24 mouse cellular contexts compared by ENCODE assay signal in the genomic region with DNA sequence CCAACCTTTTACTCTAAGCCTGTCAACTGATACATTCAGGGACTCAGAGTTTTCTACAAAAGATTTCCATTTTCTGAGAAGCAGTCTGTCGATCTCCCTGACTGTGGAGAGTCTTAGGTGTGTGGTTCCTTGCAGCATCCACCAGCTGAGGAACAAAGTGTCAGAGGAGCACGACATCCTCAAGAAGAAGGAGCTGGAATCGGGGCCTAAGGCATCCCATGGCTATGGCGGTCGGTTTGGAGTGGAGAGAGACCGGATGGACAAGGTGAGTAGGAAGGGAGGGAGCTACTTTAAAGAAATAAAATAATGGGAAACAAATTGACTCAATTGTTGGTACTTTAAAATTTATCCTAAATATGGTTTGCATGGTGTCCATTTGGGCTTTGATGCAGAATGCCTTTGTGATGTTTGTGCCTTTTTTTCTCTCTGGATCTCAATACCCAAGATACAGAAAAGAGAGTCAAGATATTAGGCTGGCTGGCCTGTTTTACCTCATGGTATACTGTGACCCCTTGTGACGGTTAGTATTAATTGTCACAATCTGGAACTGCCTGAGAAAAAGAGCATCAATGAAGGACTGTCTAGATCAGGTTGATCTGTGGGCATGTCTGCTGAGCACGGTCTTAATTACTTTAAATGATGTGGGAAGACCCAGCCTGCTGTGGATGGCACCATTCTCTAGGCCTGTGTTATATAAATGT. TPM values are rescaled to one million over a fixed set of nuclear protein-coding genes. Genes with fewer than 3 reads are reported as not detected.
DNase-seq lines count a peak whose midpoint lies in the region; ATAC-seq and TF ChIP-seq lines count a peak whose summit lies in the region.
"Had no signal": no experiment of that assay in that cellular context is flagged by ENCODE, and none has a peak within 500 bp of the region (broad histone marks: within the 10 kb centered on the region; RNA-seq: fewer than 3 reads in every experiment).

No protein-coding gene starts in this region.

- 0 out of 2 replicates have a peak, but pooled peaks cover 2% of the 10 kb centered on the region for H3K4me1 ChIP-seq in liver, postnatal 0 days (ENCODE audit: insufficient read depth)
- peaks cover 4 to 37% of the 10 kb centered on the region in 2 experiments for H3K4me1 ChIP-seq in CH12.LX (ENCODE audit: control insufficient read depth in 1 of 2, insufficient read depth in 2 of 2)
- H3K4me1 ChIP-seq: hindbrain, embryonic 13.5 days; intestine, embryonic 15.5 days had no signal

- no peak for DNase-seq in gastrocnemius, adult 2 months
- no peak for DNase-seq in gastrocnemius, adult 8-10 months (ENCODE audit: low spot score in 2 of 2)
- DNase-seq in liver, postnatal 0 days: no peak
- no peak for DNase-seq in liver
- DNase-seq in CH12.LX (ENCODE audit: extremely low read depth): no peak
- DNase-seq in adipocyte (ENCODE audit: low spot score): no peak
- DNase-seq: adrenal gland, postnatal 10 days; adrenal gland, postnatal 36 days; cerebellum, adult 18-20 months; cerebellum, adult 9-10 months; cerebellum, postnatal 14 days; gastrocnemius, postnatal 14 days; heart, adult 18-20 months; kidney, adult 11 months had no signal

- H3K9me3 ChIP-seq in liver, postnatal 0 days (ENCODE audit: low read length): no peaks in the 10 kb centered on the region
- H3K9me3 ChIP-seq in CH12.LX (replicated peaks; ENCODE audit: low read length): no peaks in the 10 kb centered on the region
- H3K9me3 ChIP-seq: forebrain, embryonic 15.5 days; hindbrain, embryonic 10.5 days; hindbrain, embryonic 13.5 days; intestine, embryonic 15.5 days had no signal

- TF ChIP-seq EP300 in liver, postnatal 0 days (IDR thresholded peaks at IDR 0.05; ENCODE audit: low read depth): no peak
- no peak for TF ChIP-seq EP300 in CH12.LX (IDR thresholded peaks at IDR 0.05; ENCODE audit: low read length)

- no peak overlapping the region for H3K9ac ChIP-seq in liver, postnatal 0 days (replicated peaks)
- no peak overlapping the region for H3K9ac ChIP-seq in CH12.LX (ENCODE audit: insufficient read depth, low read depth)
- H3K9ac ChIP-seq: forebrain, embryonic 15.5 days; hindbrain, embryonic 13.5 days; intestine, embryonic 15.5 days had no signal

- no peak for TF ChIP-seq CTCF in gastrocnemius, adult 2 months (IDR thresholded peaks at IDR 0.05)
- TF ChIP-seq CTCF in liver, postnatal 0 days (IDR thresholded peaks at IDR 0.05; ENCODE audit: low read depth): peak; percentile 28
- peak in 1 of 2 experiments; percentile 57; a peak in 2 of 4 replicates for TF ChIP-seq CTCF in CH12.LX (conservative IDR thresholded peaks at IDR 0.05 in 1 of 2, IDR thresholded peaks at IDR 0.05 in 1 of 2; ENCODE audit: low read depth in 2 of 2, low read length in 2 of 2)

- no peak for ATAC-seq in liver, postnatal 0 days
- ATAC-seq in erythroid progenitor cell, adult 5-6 weeks (replicated peaks; ENCODE audit: low FRiP score, poor library complexity, severe bottlenecking): 0 out of 2 replicates have a peak, but pooled peaks have one; percentile 22
- ATAC-seq: activated CD4-positive, CD25-positive, alpha-beta regulatory T cell, adult 4 months; CD4-positive, CD25-positive, alpha-beta regulatory T cell, adult 4 months; forebrain, embryonic 15.5 days; hindbrain, embryonic 16.5 days; intestine, embryonic 15.5 days had no signal

- whole genome bisulfite sequencing in liver, postnatal 0 days (ENCODE audit: insufficient replicate concordance): 78% methylated on average over 8 of the region's 8 CpGs

- peak overlapping the region; percentile 93 for H3K27ac ChIP-seq in gastrocnemius, adult 2 months
- H3K27ac ChIP-seq in liver, postnatal 0 days (ENCODE audit: low read depth): no peak overlapping the region
- H3K27ac ChIP-seq in CH12.LX (ENCODE audit: insufficient read depth, low read depth): no peak overlapping the region
- H3K27ac ChIP-seq: forebrain, embryonic 15.5 days; hindbrain, embryonic 10.5 days; hindbrain, embryonic 13.5 days; intestine, embryonic 15.5 days had no signal

- H3K36me3 ChIP-seq in liver, postnatal 0 days (replicated peaks; ENCODE audit: insufficient read depth, low read length): peaks cover 3% of the 10 kb centered on the region
- peaks cover 54 to 80% of the 10 kb centered on the region in 2 experiments for H3K36me3 ChIP-seq in CH12.LX (replicated peaks in 1 of 2; ENCODE audit: control insufficient read depth in 1 of 2, insufficient read depth in 1 of 2, low read length in 1 of 2)
- H3K36me3 ChIP-seq: forebrain, embryonic 15.5 days; hindbrain, embryonic 10.5 days; hindbrain, embryonic 13.5 days; intestine, embryonic 15.5 days had no signal

- intact Hi-C loops in gastrocnemius, adult 2 months (cut with DNase I): no loop called here

- H3K79me2 ChIP-seq in CH12.LX (replicated peaks; ENCODE audit: control insufficient read depth, extremely low read depth, insufficient read depth, poor library complexity, severe bottlenecking): peaks cover 22% of the 10 kb centered on the region

- no peak overlapping the region for H3K4me3 ChIP-seq in gastrocnemius, adult 2 months
- H3K4me3 ChIP-seq in liver, postnatal 0 days (ENCODE audit: low read depth, low read length): no peak overlapping the region
- no peak overlapping the region for H3K4me3 ChIP-seq in CH12.LX (replicated peaks in 1 of 3; ENCODE audit: low read depth in 2 of 3, low read length in 2 of 3, poor library complexity in 1 of 3)
- H3K4me3 ChIP-seq: forebrain, embryonic 15.5 days; hindbrain, embryonic 10.5 days; hindbrain, embryonic 13.5 days; intestine, embryonic 15.5 days had no signal

- H3K27me3 ChIP-seq in liver, postnatal 0 days (ENCODE audit: insufficient read depth, low read length): no peaks in the 10 kb centered on the region
- no peaks in the 10 kb centered on the region for H3K27me3 ChIP-seq in CH12.LX (replicated peaks)
- H3K27me3 ChIP-seq: forebrain, embryonic 15.5 days; hindbrain, embryonic 13.5 days; intestine, embryonic 15.5 days had no signal

- no peak for TF ChIP-seq POLR2A in CH12.LX (IDR thresholded peaks at IDR 0.05; ENCODE audit: low read depth, low read length)

- dilution Hi-C loops in CH12.LX (cut with MboI; ENCODE audit: extremely low pct_ligation_motif_present, extremely low pct_unique_long_range_greater_than_20kb, low sequenced_read_pairs): no loop called here

- no peak overlapping the region for H3K4me2 ChIP-seq in liver, postnatal 0 days (ENCODE audit: low read depth, low read length)
- no peak overlapping the region for H3K4me2 ChIP-seq in CH12.LX (ENCODE audit: insufficient read depth, low read depth, poor library complexity, severe bottlenecking)
- H3K4me2 ChIP-seq: forebrain, embryonic 15.5 days; hindbrain, embryonic 13.5 days; intestine, embryonic 15.5 days had no signal

- in situ Hi-C loops in CH12.LX (cut with MboI; ENCODE audit: low pct_ligation_motif_present, low pct_unique_long_range_greater_than_20kb, low sequenced_read_pairs): no loop called here

- peak; percentile 64 for TF ChIP-seq RAD21 in CH12.LX (IDR thresholded peaks at IDR 0.05; ENCODE audit: low read depth, low read length)

TF ChIP-seq in CH12.LX, 34 proteins besides CTCF, POLR2A, EP300 and RAD21:
- TF ChIP-seq RCOR1 (conservative IDR thresholded peaks at IDR 0.05; ENCODE audit: low read depth, low read length): no peak
- TF ChIP-seq MAX (IDR thresholded peaks at IDR 0.05; ENCODE audit: low read length): no peak
- TF ChIP-seq SMC3 (IDR thresholded peaks at IDR 0.05; ENCODE audit: low read depth, low read length): peak; percentile 51
- no peak for TF ChIP-seq ETS1 (conservative IDR thresholded peaks at IDR 0.05; ENCODE audit: low read depth, low read length)
- no peak for TF ChIP-seq MAZ (IDR thresholded peaks at IDR 0.05; ENCODE audit: low read depth, low read length)
- no peak for TF ChIP-seq MXI1 (IDR thresholded peaks at IDR 0.05; ENCODE audit: low read depth, low read length)

RNA-seq across cellular contexts. Expression of gene Hcls1, which starts 11.8 kb away (rescaled TPM):
- 1 to 10 TPM; 1.6 to 2.7 TPM for total RNA-seq in gastrocnemius, adult 2 months (2021)
- 1 to 10 TPM in 3 of 4 experiments, under 1 TPM in 1; 0.89 to 2.0 (median 1.7) TPM for total RNA-seq in gastrocnemius, adult 8-10 months (2022)
- polyA plus RNA-seq in liver, postnatal 0 days (2015; fragmentation: Nextera tagmentation; extraction: Ambion mirVana): 17.7 and 18.4 TPM in 2 replicates
- 302 and 332 TPM in 2 replicates for total RNA-seq in CH12.LX (2012; rRNA removed)
- total RNA-seq in CH12.LX (2014; rRNA removed): 206 and 222 TPM in 2 replicates
- polyA plus RNA-seq in CH12.LX (2012; ENCODE audit: insufficient read length, low read depth): 537 and 750 TPM in 2 replicates
- 11.3 and 15.9 TPM in 2 replicates for total RNA-seq in erythroid progenitor cell, adult 5-6 weeks (2015; ENCODE audit: low replicate concordance)
- total RNA-seq in erythroid progenitor cell, adult 5-6 weeks (2017; ENCODE audit: low replicate concordance): 32.9 and 38.5 TPM in 2 replicates
- polyA plus RNA-seq: C2C12 had no signal

RNA-seq across cellular contexts. Expression of gene Fbxo40, which starts 43.7 kb away (rescaled TPM):
- 100 to 1,000 TPM; 258 to 380 TPM for total RNA-seq in gastrocnemius, adult 2 months (2021)
- total RNA-seq in gastrocnemius, adult 8-10 months (2022): 100 to 1,000 TPM; 312 to 390 (median 343) TPM
- 0.06 TPM in 1 of 2 replicates, not detected in the other for polyA plus RNA-seq in liver, postnatal 0 days (2015; fragmentation: Nextera tagmentation; extraction: Ambion mirVana)
- total RNA-seq in CH12.LX (2012; rRNA removed) (0.88 and 1.5 TPM in 2 replicates), CH12.LX (2014; rRNA removed) (1.0 and 2.2 TPM in 2 replicates)
- polyA plus RNA-seq in CH12.LX (2012; ENCODE audit: insufficient read length, low read depth): 3.0 and 3.7 TPM in 2 replicates
- total RNA-seq in erythroid progenitor cell, adult 5-6 weeks (2015; ENCODE audit: low replicate concordance): not detected in 2 replicates
- total RNA-seq in erythroid progenitor cell, adult 5-6 weeks (2017; ENCODE audit: low replicate concordance): not detected in 2 replicates
- polyA plus RNA-seq: embryonic facial prominence, embryonic 11.5 days; forebrain, embryonic 15.5 days; hindbrain, embryonic 10.5 days; hindbrain, embryonic 13.5 days; intestine, embryonic 15.5 days had no signal

Comparison
In these comparisons a context has a peak if more than half of its experiments do, and no peak if none do; other contexts are left out.
1. RNA of gene Hcls1, which starts 11.8 kb away (total RNA-seq): 206 to 332 TPM in CH12.LX; 11.3 to 38.5 TPM in erythroid progenitor cell, adult 5-6 weeks, 1.6 to 2.7 TPM in gastrocnemius, adult 2 months and 0.89 to 2.0 TPM in gastrocnemius, adult 8-10 months; every median in the first group is over 4 times any median in the second.
2. RNA of gene Fbxo40, which starts 43.7 kb away (total RNA-seq): 258 to 380 TPM in gastrocnemius, adult 2 months and 312 to 390 TPM in gastrocnemius, adult 8-10 months; 0.88 to 2.2 TPM in CH12.LX and not detected in erythroid progenitor cell, adult 5-6 weeks; every median in the first group is over 10 times any median in the second.